Mouse (Mus musculus): Measurements from ENCODE around the gene Apoa1.

The Apoa1 gene

DNA sequence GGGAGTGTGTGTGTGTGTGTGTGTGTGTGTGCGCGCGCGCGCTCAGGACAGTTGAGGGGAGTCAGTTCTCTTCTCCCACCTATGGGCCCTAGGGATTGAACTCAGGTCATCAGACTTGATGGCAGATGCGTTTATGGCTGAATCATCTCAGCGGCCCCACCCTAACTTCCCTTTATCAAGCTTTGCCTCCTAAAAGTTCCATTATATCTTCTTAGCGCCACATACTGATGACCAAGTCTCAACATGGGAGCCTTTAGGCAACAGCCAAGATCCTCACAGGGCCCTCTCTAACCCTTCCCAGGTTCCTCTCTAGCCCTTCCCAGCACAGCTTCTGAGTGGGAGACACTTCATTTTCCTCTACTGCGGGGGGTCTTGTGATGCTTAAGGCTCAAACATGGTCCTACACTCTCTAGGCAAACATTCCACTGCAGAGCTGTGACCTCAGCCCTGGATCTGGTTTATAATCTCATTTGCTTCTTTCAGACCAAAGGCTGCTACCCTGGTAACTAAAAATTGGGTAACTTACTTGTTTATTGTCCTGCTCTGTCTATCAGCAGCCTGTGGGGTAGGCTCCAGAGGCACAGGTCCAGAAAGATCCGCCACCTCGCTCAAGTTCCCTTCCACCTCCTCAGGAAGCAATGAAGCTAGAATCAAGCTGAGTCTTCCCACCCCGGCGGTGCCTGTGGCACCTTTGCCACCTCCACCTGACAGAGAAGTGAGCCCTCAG lies 11.5 kb upstream of the Apoa1 start:
- no peak for DNase-seq

GRCm38 (mm10) chr9:46218176-46218575 lies 10.2 kb upstream of the Apoa1 start:
- DNase-seq, result no peak

DNA sequence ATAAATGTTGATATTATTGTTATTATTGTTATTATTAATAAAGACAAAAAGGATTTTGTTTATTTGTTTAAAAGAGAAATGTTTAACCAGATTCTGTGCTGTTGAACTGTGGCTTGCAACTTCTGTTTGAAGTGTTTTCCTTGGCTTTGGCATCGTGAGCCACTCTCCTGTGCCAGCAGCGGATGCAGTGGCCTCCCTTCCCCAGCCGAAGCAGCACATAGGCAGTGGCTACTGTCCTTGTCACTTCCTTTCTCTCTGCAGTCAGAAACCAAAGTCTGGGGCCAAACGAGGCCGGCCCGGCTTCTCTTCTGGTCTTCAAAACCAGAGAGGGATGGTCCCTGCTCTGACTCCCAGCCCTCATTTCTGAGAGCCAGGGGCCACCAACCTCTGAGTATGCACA lies 5.3 kb upstream of the Apoa1 start:
- peak; percentile 31 to 61 for DNase-seq

- DNase-seq, result peak in 1 of 2 experiments; percentile 61
These were observed 4.3 kb upstream of the Apoa1 start for GRCm38 (mm10) chr9:46224101-46224500.

- DNase-seq, result peak; percentile 38 to 59
These were observed 3.3 kb upstream of the Apoa1 start for GRCm38 (mm10) chr9:46224945-46225660.

GRCm38 (mm10) chr9:46227064-46227614 lies 1.2 kb upstream of the Apoa1 start:
- no peak for DNase-seq

- DNase-seq, result peak; percentile 89 to 93
These were observed 1.4 kb downstream of the Apoa1 start for GRCm38 (mm10) chr9:46229573-46230449.

DNA sequence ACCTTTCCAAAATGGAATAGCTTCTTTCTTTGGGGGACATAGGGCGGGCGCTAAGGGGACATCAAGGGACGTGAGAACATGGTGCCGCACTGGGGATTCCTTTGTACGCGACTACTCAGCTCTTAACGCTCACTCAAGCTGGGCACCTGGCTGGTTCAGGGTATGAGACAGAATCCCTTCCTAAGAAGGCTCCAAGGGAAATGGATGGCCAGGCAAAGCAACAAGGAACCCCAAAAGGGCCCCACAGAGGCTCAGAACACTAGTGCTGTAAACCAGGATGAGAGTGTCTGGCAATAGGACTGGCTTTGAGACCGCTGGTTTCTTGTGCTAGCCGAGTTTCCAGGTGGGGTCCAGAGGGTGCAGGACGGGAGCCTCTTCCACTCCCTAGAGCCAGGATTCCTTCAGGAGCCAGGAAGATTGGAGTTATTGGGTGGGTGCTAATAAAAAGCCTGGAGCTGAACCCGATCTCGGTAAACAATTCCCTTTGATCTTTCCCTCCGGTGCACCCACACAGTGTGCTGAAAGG lies 2.1 kb downstream of the Apoa1 start:
- no peak for DNase-seq

- peak; percentile 65 to 89 for DNase-seq
These were observed 6.8 kb downstream of the Apoa1 start for GRCm38 (mm10) chr9:46235196-46235595.

DNA sequence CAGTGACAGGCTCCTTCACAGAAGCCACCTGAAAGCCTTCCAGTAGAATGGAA lies 7.0 kb downstream of the Apoa1 start, which contains the start of gene Apoc3:
Apoc3 (minus strand) TSS at position 41 of the 53 bp plus-strand sequence.
- DNase-seq, result no peak

- peak; percentile 38 to 69 for DNase-seq
These were observed 7.3 kb downstream of the Apoa1 start for GRCm38 (mm10) chr9:46235649-46236048.

DNA sequence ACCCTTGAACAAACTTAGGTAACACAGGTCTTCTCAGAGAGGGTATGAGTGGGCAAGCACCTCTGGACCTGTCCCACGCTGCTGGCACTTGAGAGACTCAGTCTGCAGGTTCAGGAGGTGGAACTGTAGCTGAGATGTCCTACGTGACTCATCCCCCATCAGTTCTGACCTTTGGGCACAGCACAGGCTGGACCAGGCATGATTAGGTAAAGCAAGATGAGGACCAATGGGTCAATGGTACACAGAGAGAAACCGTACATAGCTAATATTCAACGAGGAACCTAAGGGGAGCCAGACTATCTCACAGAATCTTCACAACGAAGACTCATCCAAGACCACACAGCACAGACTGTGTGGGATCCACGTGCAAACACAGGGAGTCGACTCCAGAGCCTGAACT lies 10.5 kb downstream of the Apoa1 start:
- no peak for DNase-seq

- peak; percentile 59 to 77 for DNase-seq
These were observed 12.3 kb downstream of the Apoa1 start, which contains the start of gene Apoa4 for GRCm38 (mm10) chr9:46240526-46241153. Apoa4 (plus strand) TSS chr9:46240696.

DNA sequence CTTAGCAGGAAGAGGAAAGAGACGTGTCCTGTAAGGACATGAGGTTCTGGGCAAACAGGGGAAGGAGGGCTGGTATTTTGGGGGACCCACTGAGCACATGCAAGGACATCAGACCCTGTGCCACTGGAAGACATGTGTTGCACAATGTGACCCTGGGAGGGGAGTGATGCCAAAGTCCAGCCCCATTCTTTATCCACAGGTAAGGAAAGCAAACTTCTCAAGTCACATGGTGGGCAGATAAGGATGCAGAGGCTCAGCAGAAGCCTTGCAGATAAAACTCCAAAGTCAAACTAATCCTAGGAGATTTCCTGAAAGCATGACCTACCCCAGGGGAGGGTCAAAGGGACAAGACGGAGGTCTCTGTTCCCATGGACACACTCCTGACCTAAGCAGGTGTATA lies 13.4 kb downstream of the Apoa1 start:
- DNase-seq, result no peak

DNA sequence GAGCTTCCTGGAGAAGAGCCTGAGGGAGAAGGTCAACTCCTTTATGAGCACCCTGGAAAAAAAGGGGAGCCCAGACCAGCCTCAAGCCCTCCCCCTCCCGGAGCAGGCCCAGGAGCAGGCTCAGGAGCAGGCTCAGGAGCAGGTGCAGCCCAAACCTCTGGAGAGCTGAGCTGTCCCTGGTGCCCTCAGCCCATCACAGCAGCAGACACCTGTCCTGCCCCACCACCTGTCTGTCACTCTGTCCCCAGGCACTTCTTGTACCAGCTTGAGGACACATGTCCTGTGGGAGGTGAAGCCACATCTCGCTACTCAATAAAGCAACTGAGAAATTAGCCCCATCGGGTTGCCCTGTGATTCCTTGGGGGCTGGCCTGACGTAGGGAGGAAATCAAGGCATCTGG lies 14.7 kb downstream of the Apoa1 start:
- no peak for DNase-seq

DNA sequence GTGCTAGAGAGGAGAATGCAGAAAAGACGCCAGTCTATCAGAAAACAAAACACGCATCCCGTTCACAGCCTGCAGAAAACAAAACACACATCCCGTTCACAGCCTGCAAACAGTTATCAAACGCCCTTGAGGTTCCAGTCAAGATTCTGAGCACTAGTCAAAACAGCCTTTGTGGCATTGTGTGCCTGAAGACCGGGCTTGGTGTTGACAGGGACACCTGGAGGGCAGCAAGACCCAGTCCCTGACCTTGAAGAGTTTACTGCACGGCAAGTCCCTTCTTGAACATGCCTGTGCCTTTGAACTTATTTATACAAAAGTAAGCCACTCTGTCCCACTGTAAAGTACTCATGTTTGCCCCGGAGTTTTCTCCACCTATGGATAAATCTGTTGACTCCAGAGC lies 15.2 kb downstream of the Apoa1 start:
- no peak for DNase-seq

DNA sequence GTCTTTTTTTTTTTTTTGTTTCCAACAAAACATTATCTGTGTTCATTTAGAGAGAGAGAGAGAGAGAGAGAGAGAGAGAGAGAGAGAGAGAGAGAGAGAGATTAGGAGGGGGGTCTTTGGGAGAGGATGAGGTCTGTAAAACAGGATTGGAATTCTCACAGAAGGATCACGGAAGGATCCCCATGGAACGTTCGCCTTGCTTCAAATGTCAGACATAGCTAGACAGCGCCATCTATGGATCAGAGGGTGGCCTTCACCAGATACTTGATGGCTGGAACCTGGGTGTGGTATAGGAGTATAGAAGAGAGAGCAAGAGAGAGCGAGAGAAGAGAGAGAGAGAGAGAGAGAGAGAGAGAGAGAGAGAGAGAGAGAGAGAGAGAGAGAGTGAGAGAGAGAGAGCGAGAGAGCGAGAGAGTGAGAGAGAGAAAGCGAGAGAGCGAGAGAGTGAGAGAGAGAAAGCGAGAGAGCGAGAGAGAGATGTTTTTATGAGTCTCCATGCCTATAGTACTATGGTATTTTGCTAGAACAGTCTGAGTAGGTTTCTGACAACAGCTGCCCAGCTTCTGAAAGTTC lies 18.5 kb downstream of the Apoa1 start:
- DNase-seq, result peak; percentile 58 to 79

- DNase-seq, result no peak
These were observed 27.8 kb downstream of the Apoa1 start for GRCm38 (mm10) chr9:46256177-46256576.

GRCm38 (mm10) chr9:46256658-46257385 lies 28.4 kb downstream of the Apoa1 start:
- DNase-seq, result no peak

GRCm38 (mm10) chr9:46257546-46257945 lies 29.2 kb downstream of the Apoa1 start:
- DNase-seq, result no peak

DNA sequence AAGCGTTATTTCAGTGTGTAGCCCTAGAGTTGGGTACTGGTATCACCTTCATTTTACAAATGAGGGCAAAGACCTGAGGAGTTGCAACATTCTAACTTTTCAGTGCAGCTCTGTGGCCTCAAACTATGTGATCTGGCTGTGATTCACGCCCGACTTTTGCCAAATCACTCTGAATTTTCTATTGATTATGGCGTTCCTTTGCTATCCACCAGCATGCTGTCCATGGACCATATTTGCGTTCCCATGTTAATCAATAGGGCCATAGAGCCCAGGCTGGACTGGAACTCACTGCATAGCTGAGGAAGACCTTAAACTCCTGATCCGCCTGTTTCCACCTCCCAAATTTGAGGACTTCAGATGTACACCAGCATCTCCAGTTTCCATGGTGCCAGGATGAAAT lies 30.7 kb downstream of the Apoa1 start:
- no peak for DNase-seq

DNA sequence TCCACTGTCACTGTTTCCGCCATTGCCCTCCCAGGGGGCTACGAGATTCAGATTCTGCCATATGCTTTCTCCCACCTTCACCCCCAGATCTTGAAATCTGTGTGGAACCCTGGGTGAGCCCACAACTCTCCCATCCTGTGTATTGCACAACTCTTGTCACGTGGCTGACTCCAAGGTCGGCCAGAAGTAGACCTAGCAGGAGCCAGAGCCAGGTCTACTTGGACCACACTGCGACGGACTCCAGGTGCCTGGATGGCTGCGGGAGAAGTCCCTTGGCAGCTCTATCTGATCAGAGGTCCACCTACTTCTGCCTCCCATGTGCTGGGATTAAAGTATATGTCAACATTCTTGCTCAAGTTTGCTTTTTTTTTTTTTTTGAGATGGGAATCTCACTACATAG lies 32.8 kb downstream of the Apoa1 start:
- no peak for DNase-seq
